Mouse (Mus musculus): ENCODE data around the gene Phactr3. TPM values are rescaled to one million over a fixed set of nuclear protein-coding genes. Genes with fewer than 3 reads are reported as not detected.
A peak's percentile ranks its signal among the peaks of the same experiment; 100 is the strongest.

Gene Phactr3
- total and polyA plus RNA-seq, 3 experiments: not detected

DNA sequence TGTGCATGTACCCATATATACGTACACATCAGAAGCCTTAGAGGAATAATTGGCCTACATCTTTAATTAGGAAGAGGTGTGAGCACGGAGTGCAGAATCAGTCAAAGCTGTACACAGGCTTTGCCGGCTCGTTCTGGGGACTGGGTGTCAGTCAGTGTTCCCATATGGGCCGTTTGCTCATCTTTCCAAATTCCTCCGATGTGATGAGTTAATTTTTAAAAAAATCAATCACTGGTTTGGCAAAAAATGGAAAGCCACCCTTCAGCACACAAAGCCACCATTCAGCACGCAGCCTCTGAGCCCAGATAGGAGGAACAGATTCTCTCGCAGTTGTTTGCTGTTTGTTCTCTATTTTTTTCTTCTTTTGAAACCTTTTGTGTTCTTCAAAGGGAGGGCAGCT lies 110.5 kb downstream of the Phactr3 start:
- Histone ChIP-seq H3K4me1 (ENCODE audit: control insufficient read depth in 1 of 2, insufficient read depth in 2 of 2, low read length in 2 of 2) (no peaks in the 10 kb centered on the region), H3K79me2 (ENCODE audit: control insufficient read depth, insufficient read depth, low read length, poor library complexity) (no peaks in the 10 kb centered on the region), H3K9me3 (replicated peaks; ENCODE audit: insufficient read depth, low read length) (no peaks in the 10 kb centered on the region), H3K27ac (ENCODE audit: control insufficient read depth, low read depth, low read length) (no peak overlapping the region), H3K36me3 (ENCODE audit: control insufficient read depth in 1 of 2, insufficient read depth in 2 of 2, low read length in 2 of 2) (no peaks in the 10 kb centered on the region), H3K27me3 (ENCODE audit: control insufficient read depth in 1 of 2, insufficient read depth in 2 of 2, low read length in 2 of 2) (no peaks in the 10 kb centered on the region), H3K9ac (ENCODE audit: control insufficient read depth, low read depth, low read length, poor library complexity, severe bottlenecking) (no peak overlapping the region), H3K4me3 (ENCODE audit: control insufficient read depth in 1 of 2, insufficient read depth in 1 of 2, low read depth in 2 of 2, low read length in 2 of 2) (no peak overlapping the region)
- DNase-seq (ENCODE audit: low read depth, low spot score): no peak
- TF ChIP-seq UBTF (IDR thresholded peaks at IDR 0.05; ENCODE audit: borderline replicate concordance, insufficient read depth, low read depth, low read length) (no peak), GABPA (IDR thresholded peaks at IDR 0.05; ENCODE audit: low read depth, low read length) (no peak), TBP (IDR thresholded peaks at IDR 0.05; ENCODE audit: low read depth, low read length) (no peak), RAD21 (IDR thresholded peaks at IDR 0.05; ENCODE audit: low read depth, low read length) (no peak), POLR2A (IDR thresholded peaks at IDR 0.05; ENCODE audit: control insufficient read depth in 1 of 2, insufficient read depth in 1 of 2, low read depth in 1 of 2, low read length in 2 of 2, poor library complexity in 1 of 2) (no peak), ELF1 (IDR thresholded peaks at IDR 0.05; ENCODE audit: low read depth, low read length) (no peak)

DNA sequence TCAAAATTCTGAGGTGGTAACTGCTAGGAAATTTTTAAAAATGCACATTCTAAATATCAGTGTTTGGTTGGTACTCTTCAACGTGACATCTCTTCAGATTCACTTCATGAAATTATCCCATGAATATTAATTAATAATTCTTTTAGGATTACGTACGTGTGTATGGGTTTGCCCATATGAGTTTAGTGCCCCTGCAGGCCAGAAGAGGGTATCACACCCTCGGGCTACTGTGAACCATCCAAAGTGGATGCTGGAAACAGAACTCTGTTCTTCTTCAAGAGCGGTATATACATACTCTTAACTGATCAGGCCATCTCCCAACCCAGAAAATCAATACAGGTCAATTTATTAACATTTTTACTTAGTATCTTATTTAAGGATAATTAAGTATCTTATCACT lies 114.7 kb downstream of the Phactr3 start:
- TF ChIP-seq CTCF (IDR thresholded peaks at IDR 0.05 in 2 of 3, conservative IDR thresholded peaks at IDR 0.05 in 1 of 3; ENCODE audit: control insufficient read depth in 1 of 3, insufficient read depth in 1 of 3, low read depth in 2 of 3, low read length in 3 of 3, poor library complexity in 1 of 3, severe bottlenecking in 1 of 3) (peak; percentile 17 to 19 (median 19); a peak in 4 of 6 replicates), POLR2AphosphoS5 (IDR thresholded peaks at IDR 0.05; ENCODE audit: borderline replicate concordance, low read depth, low read length) (no peak), MEF2A (IDR thresholded peaks at IDR 0.05; ENCODE audit: extremely low read depth, insufficient replicate concordance, low read depth, low read length, poor library complexity, severe bottlenecking) (no peak), MXI1 (IDR thresholded peaks at IDR 0.05; ENCODE audit: low read depth, low read length) (no peak)
- H3K36me3 ChIP-seq (ENCODE audit: control insufficient read depth in 1 of 2, insufficient read depth in 2 of 2, low read length in 2 of 2): no peaks in the 10 kb centered on the region
- no peak overlapping the region for H3K4me3 ChIP-seq (ENCODE audit: control insufficient read depth in 1 of 2, insufficient read depth in 1 of 2, low read depth in 2 of 2, low read length in 2 of 2)
- H3K79me2 ChIP-seq (ENCODE audit: control insufficient read depth, insufficient read depth, low read length, poor library complexity): no peaks in the 10 kb centered on the region
- no peak for DNase-seq (ENCODE audit: low read depth, low spot score)
- H3K9me3 ChIP-seq (replicated peaks; ENCODE audit: insufficient read depth, low read length): no peaks in the 10 kb centered on the region
- no peak overlapping the region for H3K27ac ChIP-seq (ENCODE audit: control insufficient read depth, low read depth, low read length)
- no peak overlapping the region for H3K9ac ChIP-seq (ENCODE audit: control insufficient read depth, low read depth, low read length, poor library complexity, severe bottlenecking)
- no peaks in the 10 kb centered on the region for H3K27me3 ChIP-seq (ENCODE audit: control insufficient read depth in 1 of 2, insufficient read depth in 2 of 2, low read length in 2 of 2)
- no peaks in the 10 kb centered on the region for H3K4me1 ChIP-seq (ENCODE audit: control insufficient read depth in 1 of 2, insufficient read depth in 2 of 2, low read length in 2 of 2)

- no peak overlapping the region for H3K4me3 ChIP-seq (ENCODE audit: control insufficient read depth in 1 of 2, insufficient read depth in 1 of 2, low read depth in 2 of 2, low read length in 2 of 2)
- DNase-seq (ENCODE audit: low read depth, low spot score): no peak
- H3K27ac ChIP-seq (ENCODE audit: control insufficient read depth, low read depth, low read length): no peak overlapping the region
- H3K79me2 ChIP-seq (ENCODE audit: control insufficient read depth, insufficient read depth, low read length, poor library complexity): no peaks in the 10 kb centered on the region
- H3K9ac ChIP-seq (ENCODE audit: control insufficient read depth, low read depth, low read length, poor library complexity, severe bottlenecking): no peak overlapping the region
- H3K27me3 ChIP-seq (ENCODE audit: control insufficient read depth in 1 of 2, insufficient read depth in 2 of 2, low read length in 2 of 2): no peaks in the 10 kb centered on the region
- H3K9me3 ChIP-seq (replicated peaks; ENCODE audit: insufficient read depth, low read length): no peaks in the 10 kb centered on the region
- H3K4me1 ChIP-seq (ENCODE audit: control insufficient read depth in 1 of 2, insufficient read depth in 2 of 2, low read length in 2 of 2): no peaks in the 10 kb centered on the region
- TF ChIP-seq KAT2A (conservative IDR thresholded peaks at IDR 0.05; ENCODE audit: low read depth, low read length) (no peak), MAX (IDR thresholded peaks at IDR 0.05; ENCODE audit: low read length) (no peak), ETS1 (IDR thresholded peaks at IDR 0.05; ENCODE audit: low read depth, low read length) (no peak), ZMIZ1 (IDR thresholded peaks at IDR 0.05; ENCODE audit: low read depth, low read length) (no peak), TAL1 (IDR thresholded peaks at IDR 0.05; ENCODE audit: low read length) (no peak), HCFC1 (IDR thresholded peaks at IDR 0.05; ENCODE audit: low read depth, low read length) (no peak), POLR2AphosphoS2 (IDR thresholded peaks at IDR 0.05; ENCODE audit: low read length) (no peak), E2F4 (IDR thresholded peaks at IDR 0.05; ENCODE audit: borderline replicate concordance, low read depth, low read length) (no peak), POLR2A (IDR thresholded peaks at IDR 0.05; ENCODE audit: control insufficient read depth in 1 of 2, insufficient read depth in 1 of 2, low read depth in 1 of 2, low read length in 2 of 2, poor library complexity in 1 of 2) (no peak), RCOR1 (IDR thresholded peaks at IDR 0.05; ENCODE audit: low read depth, low read length) (no peak), TCF12 (IDR thresholded peaks at IDR 0.05; ENCODE audit: low read depth, low read length) (no peak), ZKSCAN1 (IDR thresholded peaks at IDR 0.05; ENCODE audit: low read depth, low read length) (no peak), RAD21 (IDR thresholded peaks at IDR 0.05; ENCODE audit: low read depth, low read length) (no peak), EP300 (IDR thresholded peaks at IDR 0.05; ENCODE audit: low read depth in 1 of 2, low read length in 2 of 2) (no peak), BHLHE40 (IDR thresholded peaks at IDR 0.05; ENCODE audit: borderline replicate concordance, low read depth, low read length) (no peak), USF2 (IDR thresholded peaks at IDR 0.05; ENCODE audit: borderline replicate concordance in 1 of 2, insufficient read depth in 1 of 2, low read depth in 1 of 2, low read length in 2 of 2) (no peak), SMC3 (IDR thresholded peaks at IDR 0.05; ENCODE audit: low read depth, low read length) (no peak), MEF2A (IDR thresholded peaks at IDR 0.05; ENCODE audit: extremely low read depth, insufficient replicate concordance, low read depth, low read length, poor library complexity, severe bottlenecking) (no peak)
- no peaks in the 10 kb centered on the region for H3K36me3 ChIP-seq (ENCODE audit: control insufficient read depth in 1 of 2, insufficient read depth in 2 of 2, low read length in 2 of 2)
These were observed 118.3 kb downstream of the Phactr3 start for GRCm38 (mm10) chr2:178237056-178237455.

All from MEL (cell line).